Mouse (Mus musculus) layer of hippocampus, postnatal 36 days (tissue): ENCODE data around the gene Dchs1. TPM values are rescaled to one million over a fixed set of nuclear protein-coding genes. Genes with fewer than 3 reads are reported as not detected.

Experiments
- total RNA-seq, 2 experiments: library from RNA; stranded (reverse); gene quantifications; 2 replicates each; pipeline ENCODE4 v1.2.3; 2021

Gene Dchs1
- total RNA-seq, 2 experiments from 2014 or later, result 13.9 to 15.6 TPM

Other genes starting within 250 kb of the Dchs1 start
- 10 to 100 TPM; 78.8 to 87.0 TPM for gene Smpd1, start 233.3 kb downstream of the Dchs1 start, total RNA-seq
- gene Apbb1, start 206.0 kb downstream of the Dchs1 start, total RNA-seq, result 100 to 1,000 TPM; 352 to 385 TPM
- under 1 TPM in 1 of 2 experiments, not detected in 1; 0.22 TPM for gene Hpx, start 187.5 kb downstream of the Dchs1 start, total RNA-seq
- 100 to 1,000 TPM; 129 to 139 TPM for gene Trim3, start 154.1 kb downstream of the Dchs1 start, total RNA-seq
- 10 to 100 TPM; 67.3 to 67.7 TPM for gene Timm10b, start 147.6 kb downstream of the Dchs1 start, total RNA-seq
- 100 to 1,000 TPM in 1 of 2 experiments, 10 to 100 TPM in 1; 96.9 to 108 TPM for gene Arfip2, start 147.2 kb downstream of the Dchs1 start, total RNA-seq
- 10 to 100 TPM; 14.7 TPM for gene Gm45799, start 147.1 kb downstream of the Dchs1 start, total RNA-seq
- gene Dnhd1, start 136.8 kb downstream of the Dchs1 start, total RNA-seq, result 1 to 10 TPM; 5.5 to 6.5 TPM
- gene Ilk, start 51.1 kb downstream of the Dchs1 start, total RNA-seq, result 10 to 100 TPM; 76.6 to 81.7 TPM
- 10 to 100 TPM; 10.7 to 15.8 TPM for gene Rrp8, start 50.3 kb downstream of the Dchs1 start, total RNA-seq
- 100 to 1,000 TPM; 119 to 122 TPM for gene Taf10, start 43.3 kb downstream of the Dchs1 start, total RNA-seq
- gene Tpp1, start 35.4 kb downstream of the Dchs1 start, total RNA-seq, result 10 to 100 TPM; 59.7 to 67.7 TPM
- gene Mrpl17, start 23.4 kb upstream of the Dchs1 start, total RNA-seq, result 100 to 1,000 TPM; 107 to 108 TPM
- gene Gm4070, start 166.3 kb upstream of the Dchs1 start, total RNA-seq, result 1 to 10 TPM in 1 of 2 experiments, under 1 TPM in 1; 0.96 to 1.5 TPM